Mouse (Mus musculus): ENCODE results near the gene Trcg1. TPM values are rescaled to one million over a fixed set of nuclear protein-coding genes. Genes with fewer than 3 reads are reported as not detected.
A peak's percentile ranks its signal among the peaks of the same experiment; 100 is the strongest.

Gene Trcg1
- polyA plus RNA-seq, 1 experiment from 2014 or later = not detected

GRCm38 (mm10) chr9:57260940-57261339, 24.6 kb downstream of the Trcg1 start:
- H3K27me3 ChIP-seq (ENCODE audit: insufficient read depth, low read length) = no peaks in the 10 kb centered on the region
- peaks cover 13% of the 10 kb centered on the region for H3K4me1 ChIP-seq (ENCODE audit: insufficient read depth, low read length)
- no peaks in the 10 kb centered on the region for H3K9me3 ChIP-seq (ENCODE audit: low read length)
- H3K9ac ChIP-seq (replicated peaks; ENCODE audit: low read length) = peak overlapping the region; percentile 88
- H3K36me3 ChIP-seq (ENCODE audit: insufficient read depth, low read length) = peaks cover 32% of the 10 kb centered on the region
- no peak overlapping the region for H3K27ac ChIP-seq (ENCODE audit: low read length)
- H3K4me3 ChIP-seq (ENCODE audit: low read length) = peak overlapping the region; percentile 79
- H3K4me2 ChIP-seq (replicated peaks; ENCODE audit: low read depth, low read length) = peak overlapping the region; percentile 93
- no peak for ATAC-seq (ENCODE audit: low FRiP score, low TSS enrichment)
- 17% methylated on average over 12 of the region's 12 CpGs for WGBS

DNA sequence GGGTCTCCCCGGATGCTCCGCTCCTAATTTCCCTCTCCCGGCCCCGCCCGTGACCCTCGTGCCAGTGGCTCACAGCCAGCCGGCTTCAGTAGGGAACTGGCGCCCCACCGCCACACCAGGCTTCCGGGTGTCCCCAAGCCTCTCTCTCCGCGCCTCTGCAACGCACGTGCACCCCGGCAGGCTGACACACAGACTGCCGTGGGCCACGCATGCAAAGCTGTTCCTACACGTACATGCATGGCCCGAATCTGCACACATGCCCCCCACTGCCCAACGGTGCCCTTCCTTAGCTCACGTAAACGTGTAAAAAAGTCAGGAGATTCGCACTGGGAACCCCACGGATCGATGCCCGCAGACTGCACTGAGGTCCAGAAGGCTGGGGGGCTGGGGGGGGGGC, 25.2 kb downstream of the Trcg1 start:
- H3K9me3 ChIP-seq (ENCODE audit: low read length) = no peaks in the 10 kb centered on the region
- peak overlapping the region; percentile 79 for H3K4me3 ChIP-seq (ENCODE audit: low read length)
- peaks cover 13% of the 10 kb centered on the region for H3K4me1 ChIP-seq (ENCODE audit: insufficient read depth, low read length)
- H3K27ac ChIP-seq (ENCODE audit: low read length) = 0 out of 2 replicates have a peak overlapping the region, but pooled peaks have one; percentile 74
- ATAC-seq (ENCODE audit: low FRiP score, low TSS enrichment) = peak; percentile 20
- H3K9ac ChIP-seq (replicated peaks; ENCODE audit: low read length) = peak overlapping the region; percentile 88
- H3K4me2 ChIP-seq (replicated peaks; ENCODE audit: low read depth, low read length) = peak overlapping the region; percentile 93
- peaks cover 26% of the 10 kb centered on the region for H3K36me3 ChIP-seq (ENCODE audit: insufficient read depth, low read length)
- no peaks in the 10 kb centered on the region for H3K27me3 ChIP-seq (ENCODE audit: insufficient read depth, low read length)
- WGBS = 1% methylated on average over 26 of the region's 26 CpGs

DNA sequence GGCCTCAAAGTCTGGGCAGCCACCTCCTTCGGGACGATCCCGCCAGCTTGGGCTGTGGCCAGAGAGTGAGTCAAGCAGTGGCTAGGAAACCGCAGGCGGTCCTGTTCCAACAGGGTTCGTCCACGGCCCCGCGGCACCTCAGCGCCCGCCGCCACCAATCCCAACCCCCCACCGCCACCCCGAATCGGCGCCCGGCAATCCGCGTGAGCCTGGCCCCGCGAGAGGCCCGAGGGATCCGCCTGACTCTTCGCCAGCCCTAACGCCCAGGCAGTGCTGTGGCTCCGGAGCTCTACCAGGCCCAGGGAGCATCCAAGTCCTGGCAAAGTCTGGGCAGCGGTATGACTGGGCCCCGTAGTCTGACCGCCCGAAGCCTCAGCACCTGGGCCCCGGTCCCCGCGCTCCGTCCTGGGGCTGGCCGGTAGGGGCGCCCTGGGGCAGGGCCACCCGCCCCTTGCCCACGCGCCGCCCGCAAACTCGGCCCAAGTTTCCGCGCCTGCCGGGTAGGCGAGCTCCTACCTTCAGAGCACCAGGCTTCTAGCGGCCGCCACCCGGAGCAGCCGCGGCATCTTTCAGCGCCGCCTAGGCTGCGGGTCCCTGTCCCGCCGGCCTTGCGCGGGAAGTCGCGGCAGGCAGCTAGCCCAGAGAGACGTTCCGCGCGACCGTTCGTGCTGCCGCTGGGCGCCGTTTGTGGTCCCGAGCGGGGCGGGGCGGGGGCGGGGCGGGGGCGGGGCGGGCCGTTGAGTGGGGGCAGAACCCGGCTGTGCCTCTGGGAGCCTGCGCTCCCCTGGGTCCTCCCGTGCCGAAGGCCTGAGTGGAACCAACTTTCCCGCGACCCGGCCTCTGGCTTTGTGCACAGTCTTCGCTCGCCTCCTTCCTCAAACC, 25.8 kb downstream of the Trcg1 start, which contains the start of gene 1700017B05Rik:
Gene 1700017B05Rik, minus strand, starts transcription at position 700 of the 882 bp plus-strand sequence.
- WGBS = under 1% methylated on average over 60 of the region's 87 CpGs
- peaks cover 20% of the 10 kb centered on the region for H3K36me3 ChIP-seq (ENCODE audit: insufficient read depth, low read length)
- H3K27me3 ChIP-seq (ENCODE audit: insufficient read depth, low read length) = no peaks in the 10 kb centered on the region
- peak within 1 kb of the TSS; percentile 74 for H3K27ac ChIP-seq (ENCODE audit: low read length)
- peak; percentile 81 for ATAC-seq (ENCODE audit: low FRiP score, low TSS enrichment)
- H3K9ac ChIP-seq (replicated peaks; ENCODE audit: low read length) = peak within 1 kb of the TSS; percentile 88
- no peaks in the 10 kb centered on the region for H3K9me3 ChIP-seq (ENCODE audit: low read length)
- peak within 1 kb of the TSS; percentile 79 for H3K4me3 ChIP-seq (ENCODE audit: low read length)
- H3K4me2 ChIP-seq (replicated peaks; ENCODE audit: low read depth, low read length) = peak within 1 kb of the TSS; percentile 93
- H3K4me1 ChIP-seq (ENCODE audit: insufficient read depth, low read length) = peaks cover 15% of the 10 kb centered on the region

- Histone ChIP-seq H3K9ac (replicated peaks; ENCODE audit: low read length) (peak overlapping the region; percentile 88), H3K27ac (ENCODE audit: low read length) (no peak overlapping the region), H3K4me1 (ENCODE audit: insufficient read depth, low read length) (peaks cover 21% of the 10 kb centered on the region), H3K4me3 (ENCODE audit: low read length) (peak overlapping the region; percentile 79), H3K27me3 (ENCODE audit: insufficient read depth, low read length) (no peaks in the 10 kb centered on the region), H3K9me3 (ENCODE audit: low read length) (no peaks in the 10 kb centered on the region), H3K4me2 (replicated peaks; ENCODE audit: low read depth, low read length) (peak overlapping the region; percentile 93), H3K36me3 (ENCODE audit: insufficient read depth, low read length) (peaks cover 11% of the 10 kb centered on the region)
- ATAC-seq (ENCODE audit: low FRiP score, low TSS enrichment) = no peak
- 50% methylated on average over 13 of the region's 13 CpGs for WGBS
Observed at GRCm38 (mm10) chr9:57262795-57263684, 26.7 kb downstream of the Trcg1 start.

DNA sequence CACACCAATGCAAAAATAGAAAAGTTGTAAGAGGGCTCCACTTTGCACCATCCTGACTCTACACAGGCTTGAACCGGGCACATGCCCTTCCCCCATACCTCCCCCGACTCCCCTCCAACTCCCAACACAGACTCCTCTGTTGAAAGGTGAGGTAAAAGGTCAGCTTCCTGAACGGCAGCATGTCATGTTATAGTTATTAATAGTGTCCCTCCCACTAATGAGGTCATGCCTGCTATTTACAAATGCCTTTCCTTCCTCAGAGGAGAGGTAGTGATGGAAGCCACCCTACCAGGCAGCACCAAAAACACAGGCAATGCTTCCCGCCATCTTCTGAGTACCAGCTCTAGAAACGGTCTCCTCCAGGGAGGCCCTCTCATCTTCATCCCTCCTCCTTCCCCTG, 28.8 kb downstream of the Trcg1 start:
- no peaks in the 10 kb centered on the region for H3K27me3 ChIP-seq (ENCODE audit: insufficient read depth, low read length)
- H3K36me3 ChIP-seq (ENCODE audit: insufficient read depth, low read length) = no peaks in the 10 kb centered on the region
- no peak overlapping the region for H3K27ac ChIP-seq (ENCODE audit: low read length)
- H3K4me3 ChIP-seq (ENCODE audit: low read length) = no peak overlapping the region
- no peak overlapping the region for H3K9ac ChIP-seq (replicated peaks; ENCODE audit: low read length)
- peaks cover 25% of the 10 kb centered on the region for H3K4me1 ChIP-seq (ENCODE audit: insufficient read depth, low read length)
- H3K9me3 ChIP-seq (ENCODE audit: low read length) = no peaks in the 10 kb centered on the region
- 10% methylated on average over 5 of the region's 5 CpGs for WGBS
- ATAC-seq (ENCODE audit: low FRiP score, low TSS enrichment) = no peak
- H3K4me2 ChIP-seq (replicated peaks; ENCODE audit: low read depth, low read length) = no peak overlapping the region

DNA sequence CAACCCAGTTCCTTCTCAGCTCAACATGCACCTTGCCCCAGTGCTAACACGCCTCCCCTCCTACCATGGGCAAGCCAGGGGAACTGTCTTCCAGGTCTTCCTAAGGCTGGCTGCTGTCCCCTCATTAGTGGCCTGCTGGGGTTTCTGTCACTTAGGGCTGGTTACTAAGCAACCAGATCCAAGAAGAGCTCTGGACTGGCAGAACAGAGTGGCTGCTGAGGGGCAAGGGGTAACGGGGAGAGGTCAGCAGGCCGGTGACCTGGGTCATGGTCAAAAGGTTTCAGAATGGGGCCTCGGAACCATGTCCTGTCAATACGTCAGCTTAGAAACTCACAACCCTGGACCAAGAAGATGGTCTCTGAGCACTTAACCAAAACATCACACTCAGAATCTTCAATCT, 31.1 kb downstream of the Trcg1 start:
- Histone ChIP-seq H3K9me3 (ENCODE audit: low read length) (no peaks in the 10 kb centered on the region), H3K27ac (ENCODE audit: low read length) (no peak overlapping the region), H3K36me3 (ENCODE audit: insufficient read depth, low read length) (no peaks in the 10 kb centered on the region), H3K4me3 (ENCODE audit: low read length) (no peak overlapping the region), H3K27me3 (ENCODE audit: insufficient read depth, low read length) (no peaks in the 10 kb centered on the region), H3K4me1 (ENCODE audit: insufficient read depth, low read length) (peaks cover 28% of the 10 kb centered on the region), H3K4me2 (replicated peaks; ENCODE audit: low read depth, low read length) (no peak overlapping the region), H3K9ac (replicated peaks; ENCODE audit: low read length) (no peak overlapping the region)
- 51% methylated on average over 5 of the region's 5 CpGs for WGBS
- ATAC-seq (ENCODE audit: low FRiP score, low TSS enrichment) = no peak

- Histone ChIP-seq H3K4me2 (replicated peaks; ENCODE audit: low read depth, low read length) (no peak overlapping the region), H3K4me1 (ENCODE audit: insufficient read depth, low read length) (peaks cover 29% of the 10 kb centered on the region), H3K9me3 (ENCODE audit: low read length) (no peaks in the 10 kb centered on the region), H3K4me3 (ENCODE audit: low read length) (no peak overlapping the region), H3K27ac (ENCODE audit: low read length) (no peak overlapping the region), H3K27me3 (ENCODE audit: insufficient read depth, low read length) (no peaks in the 10 kb centered on the region), H3K9ac (replicated peaks; ENCODE audit: low read length) (no peak overlapping the region), H3K36me3 (ENCODE audit: insufficient read depth, low read length) (no peaks in the 10 kb centered on the region)
- WGBS = 24% methylated on average over 10 of the region's 10 CpGs
- ATAC-seq (ENCODE audit: low FRiP score, low TSS enrichment) = no peak
Observed at GRCm38 (mm10) chr9:57268078-57268477, 31.7 kb downstream of the Trcg1 start.

DNA sequence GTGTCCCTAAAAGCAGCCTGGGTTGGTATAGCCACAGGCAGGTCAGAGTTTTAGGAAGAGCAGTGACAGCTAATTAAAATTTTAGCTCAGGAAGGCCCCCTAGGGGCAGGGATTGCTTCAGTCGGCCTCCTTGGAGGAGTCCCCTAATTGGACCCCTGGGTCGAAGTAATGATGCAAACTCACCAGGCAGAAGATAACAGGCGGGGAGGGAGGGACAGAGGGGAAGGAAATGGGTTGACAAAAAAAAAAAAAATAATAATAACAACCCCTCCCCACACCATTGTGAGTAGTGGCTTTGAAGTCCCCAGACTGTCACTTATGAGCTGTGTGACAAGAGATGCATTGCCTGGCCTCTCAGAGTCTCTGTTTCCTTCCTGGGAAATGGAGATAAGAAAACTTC, 32.2 kb downstream of the Trcg1 start:
- Histone ChIP-seq H3K36me3 (ENCODE audit: insufficient read depth, low read length) (no peaks in the 10 kb centered on the region), H3K4me2 (replicated peaks; ENCODE audit: low read depth, low read length) (no peak overlapping the region), H3K9ac (replicated peaks; ENCODE audit: low read length) (no peak overlapping the region), H3K27ac (ENCODE audit: low read length) (no peak overlapping the region), H3K27me3 (ENCODE audit: insufficient read depth, low read length) (no peaks in the 10 kb centered on the region), H3K9me3 (ENCODE audit: low read length) (no peaks in the 10 kb centered on the region), H3K4me3 (ENCODE audit: low read length) (no peak overlapping the region), H3K4me1 (ENCODE audit: insufficient read depth, low read length) (peaks cover 29% of the 10 kb centered on the region)
- no peak for ATAC-seq (ENCODE audit: low FRiP score, low TSS enrichment)
- WGBS = 29% methylated on average over 3 of the region's 3 CpGs

DNA sequence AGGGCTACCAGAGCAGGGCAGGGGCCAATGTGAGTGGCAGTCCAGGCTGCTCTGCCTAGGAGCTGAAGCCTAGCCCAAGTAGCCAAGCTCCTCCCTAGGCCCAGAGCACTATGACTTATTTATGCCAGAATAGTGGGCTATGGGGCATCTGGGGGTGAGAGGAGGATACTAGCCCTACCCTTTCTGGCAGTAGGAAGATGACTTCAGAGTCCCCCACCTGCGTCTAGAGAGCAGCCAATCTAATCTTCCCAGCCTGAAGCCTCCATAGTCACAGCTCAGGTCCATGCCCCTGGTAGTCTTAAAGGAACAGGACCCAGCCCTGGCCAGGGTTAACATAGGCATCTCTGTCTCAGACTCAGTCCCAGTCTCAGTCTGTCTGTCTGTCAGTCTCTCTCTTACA, 33.0 kb downstream of the Trcg1 start:
- Histone ChIP-seq H3K27ac (ENCODE audit: low read length) (no peak overlapping the region), H3K9ac (replicated peaks; ENCODE audit: low read length) (no peak overlapping the region), H3K27me3 (ENCODE audit: insufficient read depth, low read length) (no peaks in the 10 kb centered on the region), H3K36me3 (ENCODE audit: insufficient read depth, low read length) (no peaks in the 10 kb centered on the region), H3K9me3 (ENCODE audit: low read length) (no peaks in the 10 kb centered on the region), H3K4me1 (ENCODE audit: insufficient read depth, low read length) (peaks cover 29% of the 10 kb centered on the region), H3K4me3 (ENCODE audit: low read length) (no peak overlapping the region), H3K4me2 (replicated peaks; ENCODE audit: low read depth, low read length) (no peak overlapping the region)
- no peak for ATAC-seq (ENCODE audit: low FRiP score, low TSS enrichment)
- 50% methylated on average over 1 of the region's 1 CpGs for WGBS
